Mouse (Mus musculus): ENCODE measurements around the gene Rasgef1b.

Rasgef1b gene

GRCm38 (mm10) chr5:99707261-99707660 lies 21.6 kb downstream of the Rasgef1b start:
- DNase-seq (ENCODE audit: low spot score): no peak

- DNase-seq (ENCODE audit: low spot score): no peak
Observed at GRCm38 (mm10) chr5:99701811-99702210, 27.1 kb downstream of the Rasgef1b start.

- no peak for DNase-seq (ENCODE audit: low spot score)
Observed at GRCm38 (mm10) chr5:99694712-99695360, 34.0 kb downstream of the Rasgef1b start.

GRCm38 (mm10) chr5:99689909-99690308 lies 39.0 kb downstream of the Rasgef1b start:
- no peak for DNase-seq (ENCODE audit: low spot score)

GRCm38 (mm10) chr5:99687894-99688293 lies 41.0 kb downstream of the Rasgef1b start:
- DNase-seq (ENCODE audit: low spot score): no peak

- DNase-seq (ENCODE audit: low spot score): no peak
Observed at GRCm38 (mm10) chr5:99684023-99684422, 44.8 kb downstream of the Rasgef1b start.

- no peak for DNase-seq (ENCODE audit: low spot score)
Observed at GRCm38 (mm10) chr5:99669971-99670571, 58.8 kb downstream of the Rasgef1b start.

- DNase-seq (ENCODE audit: low spot score): no peak
Observed at GRCm38 (mm10) chr5:99656024-99656423, 72.8 kb downstream of the Rasgef1b start.

- no peak for DNase-seq (ENCODE audit: low spot score)
Observed at GRCm38 (mm10) chr5:99652931-99653330, 75.9 kb downstream of the Rasgef1b start.

- no peak for DNase-seq (ENCODE audit: low spot score)
Observed at GRCm38 (mm10) chr5:99641407-99641806, 87.5 kb downstream of the Rasgef1b start.

- DNase-seq (ENCODE audit: low spot score): no peak
Observed at GRCm38 (mm10) chr5:99636575-99636974, 92.3 kb downstream of the Rasgef1b start.

- no peak for DNase-seq (ENCODE audit: low spot score)
Observed at GRCm38 (mm10) chr5:99634010-99634541, 94.8 kb downstream of the Rasgef1b start.

- no peak for DNase-seq (ENCODE audit: low spot score)
Observed at GRCm38 (mm10) chr5:99633548-99633947, 95.3 kb downstream of the Rasgef1b start.

GRCm38 (mm10) chr5:99632649-99633310 lies 96.1 kb downstream of the Rasgef1b start:
- DNase-seq (ENCODE audit: low spot score): no peak

- no peak for DNase-seq (ENCODE audit: low spot score)
Observed at GRCm38 (mm10) chr5:99630087-99630486, 98.8 kb downstream of the Rasgef1b start.

GRCm38 (mm10) chr5:99625603-99626002 lies 103.3 kb downstream of the Rasgef1b start:
- DNase-seq (ENCODE audit: low spot score): no peak

- no peak for DNase-seq (ENCODE audit: low spot score)
Observed at GRCm38 (mm10) chr5:99620771-99621170, 108.1 kb downstream of the Rasgef1b start.

GRCm38 (mm10) chr5:99617271-99617800 lies 111.5 kb downstream of the Rasgef1b start:
- DNase-seq (ENCODE audit: low spot score): no peak

GRCm38 (mm10) chr5:99613321-99614118 lies 115.3 kb downstream of the Rasgef1b start:
- DNase-seq (ENCODE audit: low spot score): no peak

GRCm38 (mm10) chr5:99607602-99608001 lies 121.3 kb downstream of the Rasgef1b start:
- DNase-seq (ENCODE audit: low spot score): no peak

GRCm38 (mm10) chr5:99606164-99606858 lies 122.6 kb downstream of the Rasgef1b start:
- no peak for DNase-seq (ENCODE audit: low spot score)

Data from urinary bladder, postnatal 10 days (tissue).